Comparison of ENCODE assay signal across 7 mouse cellular contexts in the genomic region with DNA sequence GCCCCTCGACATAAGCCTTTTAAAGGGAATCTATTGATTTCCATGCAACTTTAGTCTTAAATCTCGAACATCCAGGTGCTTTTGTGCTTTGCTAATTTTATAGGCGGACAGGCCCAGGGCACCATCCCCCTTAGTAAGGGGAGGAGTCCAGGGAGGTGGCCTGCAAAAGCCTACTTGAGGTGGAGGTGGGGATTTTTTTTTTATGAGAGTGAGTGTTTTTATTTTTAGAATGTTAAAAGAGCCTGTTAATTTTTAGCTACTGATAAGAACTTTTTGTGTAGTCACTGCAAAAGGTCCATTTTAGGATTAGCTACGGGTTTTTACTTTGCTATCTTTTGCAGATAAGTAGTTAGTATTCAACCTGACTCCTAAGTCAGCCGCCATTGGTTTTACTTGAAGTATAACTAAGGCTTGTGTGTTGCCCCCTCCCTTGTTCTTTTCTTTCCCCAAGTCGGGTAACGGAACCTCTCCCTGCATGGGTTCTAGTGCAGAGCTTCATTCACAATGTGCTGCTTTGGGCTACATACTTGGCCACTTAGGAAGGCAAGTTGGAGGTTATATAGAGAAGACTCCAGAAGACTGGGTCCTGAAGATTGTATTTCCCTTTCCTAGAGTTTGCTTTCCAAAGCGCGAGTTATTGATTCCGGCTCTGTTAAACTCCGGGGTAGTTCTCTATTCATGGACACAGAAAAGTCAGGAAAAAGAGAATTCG. TPM values are rescaled to one million over a fixed set of nuclear protein-coding genes. Genes with fewer than 3 reads are reported as not detected.
DNase-seq lines count a peak whose midpoint lies in the region; ATAC-seq and TF ChIP-seq lines count a peak whose summit lies in the region.

No protein-coding gene starts in this region.

- no peak for TF ChIP-seq POLR2A in MEL (IDR thresholded peaks at IDR 0.05; ENCODE audit: control insufficient read depth in 1 of 2, insufficient read depth in 1 of 2, low read depth in 1 of 2, low read length in 2 of 2, poor library complexity in 1 of 2)

- DNase-seq in B cell, adult 2 months, result peak; percentile 39 to 50
- DNase-seq in MEL (ENCODE audit: low read depth, low spot score), result peak; percentile 75
- DNase-seq in heart, adult 18-20 months, result peak; percentile 29 to 42

- peak overlapping the region; percentile 74 for H3K4me2 ChIP-seq in kidney, embryonic 16.5 days (replicated peaks; ENCODE audit: low read depth, low read length)

- no peaks in the 10 kb centered on the region for H3K9me3 ChIP-seq in MEL (replicated peaks; ENCODE audit: insufficient read depth, low read length)
- H3K9me3 ChIP-seq in kidney, embryonic 16.5 days (ENCODE audit: low read length), result no peaks in the 10 kb centered on the region

- H3K4me3 ChIP-seq in MEL (ENCODE audit: control insufficient read depth in 1 of 2, insufficient read depth in 1 of 2, low read depth in 2 of 2, low read length in 2 of 2), result peak overlapping the region; percentile 98 to 99
- peak overlapping the region; percentile 84 for H3K4me3 ChIP-seq in kidney, embryonic 16.5 days (ENCODE audit: low read length)
- peak overlapping the region; percentile 87 for H3K4me3 ChIP-seq in macrophage (ENCODE audit: inconsistent target)

- 33% methylated on average over 12 of the region's 12 CpGs for WGBS in kidney, embryonic 16.5 days
- WGBS in macrophage (ENCODE audit: missing documents), result 11% methylated on average over 12 of the region's 12 CpGs

- no peaks in the 10 kb centered on the region for H3K27me3 ChIP-seq in MEL (ENCODE audit: control insufficient read depth in 1 of 2, insufficient read depth in 2 of 2, low read length in 2 of 2)
- H3K27me3 ChIP-seq in kidney, embryonic 16.5 days (ENCODE audit: insufficient read depth, low read length), result no peaks in the 10 kb centered on the region

- peak overlapping the region; percentile 98 for H3K9ac ChIP-seq in MEL (ENCODE audit: control insufficient read depth, low read depth, low read length, poor library complexity, severe bottlenecking)
- peak overlapping the region; percentile 81 for H3K9ac ChIP-seq in kidney, embryonic 16.5 days (replicated peaks; ENCODE audit: low read length)

- no peak for TF ChIP-seq CTCF in MEL (IDR thresholded peaks at IDR 0.05 in 2 of 3, conservative IDR thresholded peaks at IDR 0.05 in 1 of 3; ENCODE audit: control insufficient read depth in 1 of 3, insufficient read depth in 1 of 3, low read depth in 2 of 3, low read length in 3 of 3, poor library complexity in 1 of 3, severe bottlenecking in 1 of 3)

- H3K79me2 ChIP-seq in MEL (ENCODE audit: control insufficient read depth, insufficient read depth, low read length, poor library complexity) (peaks cover 42% of the 10 kb centered on the region), macrophage (ENCODE audit: inconsistent target) (peaks cover 62% of the 10 kb centered on the region)

- peak; percentile 29 to 59; a peak in 3 of 4 replicates for TF ChIP-seq EP300 in MEL (IDR thresholded peaks at IDR 0.05; ENCODE audit: low read depth in 1 of 2, low read length in 2 of 2)

- peaks cover 12 to 23% of the 10 kb centered on the region in 2 experiments for H3K36me3 ChIP-seq in MEL (ENCODE audit: control insufficient read depth in 1 of 2, insufficient read depth in 2 of 2, low read length in 2 of 2)
- peaks cover 21% of the 10 kb centered on the region for H3K36me3 ChIP-seq in kidney, embryonic 16.5 days (ENCODE audit: insufficient read depth, low read length)
- no peaks in the 10 kb centered on the region for H3K36me3 ChIP-seq in macrophage (ENCODE audit: inconsistent target)

- peaks cover 4 to 16% of the 10 kb centered on the region in 2 experiments for H3K4me1 ChIP-seq in MEL (ENCODE audit: control insufficient read depth in 1 of 2, insufficient read depth in 2 of 2, low read length in 2 of 2)
- H3K4me1 ChIP-seq in kidney, embryonic 16.5 days (ENCODE audit: insufficient read depth, low read length), result peaks cover 20% of the 10 kb centered on the region

- H3K27ac ChIP-seq in MEL (ENCODE audit: control insufficient read depth, low read depth, low read length) (peak overlapping the region; percentile 88), macrophage (peak overlapping the region; percentile 59)
- peak overlapping the region; percentile 87; the same call in 1 of the 2 replicates for H3K27ac ChIP-seq in kidney, embryonic 16.5 days (ENCODE audit: low read length)

- TF ChIP-seq RAD21 in MEL (IDR thresholded peaks at IDR 0.05; ENCODE audit: low read depth, low read length), result no peak

- no peak for ATAC-seq in kidney, embryonic 16.5 days (ENCODE audit: low FRiP score, low TSS enrichment)
- ATAC-seq in granulocyte monocyte progenitor cell, adult 5-6 weeks (replicated peaks; ENCODE audit: poor library complexity, severe bottlenecking), result no peak
- ATAC-seq in monocyte, adult 5-6 weeks (replicated peaks; ENCODE audit: insufficient number of reproducible peaks, low FRiP score, low TSS enrichment, poor library complexity, severe bottlenecking), result no peak

TF ChIP-seq in MEL, 35 proteins besides CTCF, POLR2A, EP300 and RAD21:
- no peak for TF ChIP-seq GABPA (IDR thresholded peaks at IDR 0.05; ENCODE audit: low read depth, low read length)
- peak; percentile 95 for TF ChIP-seq MEF2A (IDR thresholded peaks at IDR 0.05; ENCODE audit: extremely low read depth, insufficient replicate concordance, low read depth, low read length, poor library complexity, severe bottlenecking)
- no peak for TF ChIP-seq MAFK (IDR thresholded peaks at IDR 0.05; ENCODE audit: borderline replicate concordance, low read depth, low read length)
- TF ChIP-seq TCF12 (IDR thresholded peaks at IDR 0.05; ENCODE audit: low read depth, low read length), result 0 out of 2 replicates have a peak, but pooled peaks have one; percentile 24
- peak; percentile 6; the same call in 1 of the 2 replicates for TF ChIP-seq MAX (IDR thresholded peaks at IDR 0.05; ENCODE audit: low read length)
- TF ChIP-seq KAT2A (conservative IDR thresholded peaks at IDR 0.05; ENCODE audit: low read depth, low read length), result no peak
- no peak for TF ChIP-seq TAL1 (IDR thresholded peaks at IDR 0.05; ENCODE audit: low read length)
- TF ChIP-seq TBP (IDR thresholded peaks at IDR 0.05; ENCODE audit: low read depth, low read length), result peak; percentile 27; the same call in 1 of the 2 replicates
- peak; percentile 85 for TF ChIP-seq ZNF384 (IDR thresholded peaks at IDR 0.05; ENCODE audit: low read depth, low read length)
- no peak for TF ChIP-seq MAZ (IDR thresholded peaks at IDR 0.05; ENCODE audit: low read depth, low read length)
- no peak for TF ChIP-seq CHD2 (IDR thresholded peaks at IDR 0.05; ENCODE audit: low read length)
- 0 out of 2 replicates have a peak, but pooled peaks have one; percentile 47 for TF ChIP-seq RCOR1 (IDR thresholded peaks at IDR 0.05; ENCODE audit: low read depth, low read length)
- no peak for TF ChIP-seq JUND (IDR thresholded peaks at IDR 0.05; ENCODE audit: low read depth, low read length)
- no peak for TF ChIP-seq NELFE (IDR thresholded peaks at IDR 0.05; ENCODE audit: low read depth, low read length)
- no peak for TF ChIP-seq ZMIZ1 (IDR thresholded peaks at IDR 0.05; ENCODE audit: low read depth, low read length)
- peak; percentile 48 for TF ChIP-seq MXI1 (IDR thresholded peaks at IDR 0.05; ENCODE audit: low read depth, low read length)
- peak; percentile 67 for TF ChIP-seq GATA1 (IDR thresholded peaks at IDR 0.05; ENCODE audit: low read depth, low read length)
- TF ChIP-seq HCFC1 (IDR thresholded peaks at IDR 0.05; ENCODE audit: low read depth, low read length), result peak; percentile 38; the same call in 1 of the 2 replicates
- no peak for TF ChIP-seq NRF1 (IDR thresholded peaks at IDR 0.05; ENCODE audit: insufficient read depth, low read depth, low read length, poor library complexity, severe bottlenecking)
- peak; percentile 58 for TF ChIP-seq SIN3A (IDR thresholded peaks at IDR 0.05; ENCODE audit: low read length)
- peak; percentile 85 for TF ChIP-seq ETS1 (IDR thresholded peaks at IDR 0.05; ENCODE audit: low read depth, low read length)
- TF ChIP-seq CHD1 (IDR thresholded peaks at IDR 0.05; ENCODE audit: low read depth, low read length), result 0 out of 2 replicates have a peak, but pooled peaks have one; percentile 58

RNA-seq across cellular contexts. Expression of a gene that starts 2.2 kb away (rescaled TPM):
- total RNA-seq in MEL (2012; rRNA removed), result 9.3 and 10.8 TPM in 2 replicates
- 10 to 100 TPM in 1 of 2 experiments, not detected in 1; 23.0 TPM for polyA plus RNA-seq in MEL (2012; ENCODE audit: insufficient read depth in 1 of 2, insufficient read length in 2 of 2, low read depth in 1 of 2, low replicate concordance in 2 of 2, missing spikeins in 1 of 2)
- total RNA-seq in heart, adult 18-20 months (2021), result 10 to 100 TPM in 1 of 2 experiments, 1 to 10 TPM in 1; 9.2 to 11.3 TPM
- 20.6 TPM in 2 replicates for polyA plus RNA-seq in kidney, embryonic 16.5 days (2015; fragmentation: Nextera tagmentation; extraction: Ambion mirVana)
- total RNA-seq in macrophage (2018; cell fraction: chromatin; rRNA removed), result 1 to 10 TPM in 25 of 26 experiments, under 1 TPM in 1; 0.83 to 9.7 (median 3.1) TPM
- total RNA-seq in macrophage (2018; cell fraction: cytosol; rRNA removed), result 10 to 100 TPM in 5 of 26 experiments, 1 to 10 TPM in 21; 3.3 to 13.9 (median 7.7) TPM
- total RNA-seq in macrophage (2018; cell fraction: nucleus; rRNA removed), result 10 to 100 TPM in 3 of 26 experiments, 1 to 10 TPM in 23; 3.3 to 20.2 (median 5.0) TPM
- polyA plus RNA-seq in macrophage (2018), result 6.0 to 21.4 TPM (median 10.7 TPM) in 3 replicates
- 50.6 and 50.9 TPM in 2 replicates for total RNA-seq in granulocyte monocyte progenitor cell, adult 5-6 weeks (2014; fragmentation: Nextera tagmentation)
- 31.9 and 33.1 TPM in 2 replicates for total RNA-seq in granulocyte monocyte progenitor cell, adult 5-6 weeks (2017)
- 1.2 to 2.8 TPM (median 2.2 TPM) in 3 replicates for total RNA-seq in monocyte, adult 5-6 weeks (2017)
